ENCODE assay signal across 29 mouse cellular contexts in the genomic region with DNA sequence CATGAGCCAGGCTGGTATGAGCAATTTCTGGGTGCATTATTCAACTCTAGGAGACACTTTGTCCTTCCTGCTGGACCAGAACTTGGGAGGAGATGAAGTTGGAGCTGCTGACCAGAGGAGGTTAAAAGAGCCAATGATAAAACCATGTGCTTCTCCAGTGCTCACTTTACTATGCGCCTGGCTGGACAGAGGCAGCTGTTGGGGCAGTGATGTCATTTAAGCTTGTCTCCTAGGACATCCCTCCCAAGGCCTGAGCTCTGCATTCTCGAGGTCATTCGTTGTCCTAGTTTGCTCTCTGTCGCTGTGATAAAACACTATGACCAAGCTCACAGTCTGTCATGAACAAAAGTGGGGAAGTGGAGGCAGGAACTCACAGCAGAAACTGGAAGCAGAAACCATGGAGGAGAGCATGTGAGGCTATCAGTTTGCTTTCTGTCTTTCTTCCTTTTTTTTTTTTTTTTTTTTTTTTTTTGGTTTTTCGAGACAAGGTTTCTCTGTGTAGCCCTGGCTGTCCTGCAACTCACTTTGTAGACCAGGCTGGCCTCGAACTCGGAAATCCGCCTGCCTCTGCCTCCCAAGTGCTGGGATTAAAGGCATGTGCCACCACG. TPM values are rescaled to one million over a fixed set of nuclear protein-coding genes. Genes with fewer than 3 reads are reported as not detected.
"Had no signal": no experiment of that assay in that cellular context is flagged by ENCODE, and none has a peak within 500 bp of the region (broad histone marks: within the 10 kb centered on the region; RNA-seq: fewer than 3 reads in every experiment).

No protein-coding gene starts in this region.

- H3K27me3 ChIP-seq: liver, embryonic 15.5 days; lung, embryonic 15.5 days; neural tube, embryonic 13.5 days; stomach, embryonic 15.5 days had no signal

- H3K4me2 ChIP-seq: liver, embryonic 11.5 days; liver, embryonic 15.5 days; lung, embryonic 15.5 days; midbrain, embryonic 11.5 days; neural tube, embryonic 13.5 days; stomach, embryonic 15.5 days had no signal

- H3K27ac ChIP-seq: kidney, postnatal 0 days; left cerebral cortex, adult 2 months; liver, embryonic 15.5 days; lung, embryonic 15.5 days; neural tube, embryonic 13.5 days; stomach, embryonic 15.5 days had no signal

- H3K4me3 ChIP-seq: left cerebral cortex, adult 2 months; liver, embryonic 15.5 days; lung, embryonic 15.5 days; neural tube, embryonic 13.5 days; stomach, embryonic 15.5 days had no signal

- DNase-seq: layer of hippocampus, postnatal 36 days; lung, adult 18-20 months; lung, postnatal 10 days; lung, postnatal 4 days; midbrain, embryonic 14.5 days; retina, postnatal 1 day; right cerebral cortex, postnatal 25 days; spleen, adult 18-20 months; thymus, adult 18-20 months; thymus, postnatal 36 days had no signal

- H3K36me3 ChIP-seq: liver, embryonic 15.5 days; lung, embryonic 15.5 days; neural tube, embryonic 13.5 days; stomach, embryonic 15.5 days had no signal

- H3K9ac ChIP-seq: liver, embryonic 15.5 days; lung, embryonic 15.5 days; neural tube, embryonic 13.5 days; stomach, embryonic 15.5 days had no signal

- H3K9me3 ChIP-seq: liver, embryonic 15.5 days; lung, embryonic 15.5 days; neural tube, embryonic 13.5 days; stomach, embryonic 15.5 days had no signal

- H3K4me1 ChIP-seq: liver, embryonic 15.5 days; lung, embryonic 15.5 days; neural tube, embryonic 13.5 days; stomach, embryonic 15.5 days had no signal

RNA-seq across cellular contexts. Expression of gene Pla2g4d, which starts 2.6 kb away (rescaled TPM):
- total RNA-seq: layer of hippocampus, adult 8-10 months; layer of hippocampus, postnatal 36 days; left cerebral cortex, adult 2 months; megakaryocyte progenitor cell, adult 5-6 weeks; megakaryocyte-erythroid progenitor cell, adult 5-6 weeks; neutrophil, adult 5-6 weeks had no signal
- polyA plus RNA-seq: kidney, embryonic 14.5 days; liver, embryonic 11.5 days; liver, embryonic 15.5 days; lung, embryonic 15.5 days; midbrain, embryonic 14.5 days; stomach, embryonic 15.5 days; urinary bladder, adult 2 months had no signal

RNA-seq across cellular contexts. Expression of gene Pla2g4f, which starts 22.4 kb away (rescaled TPM):
- total RNA-seq: layer of hippocampus, adult 8-10 months; layer of hippocampus, postnatal 10 days; layer of hippocampus, postnatal 36 days; left cerebral cortex, adult 2 months; left cerebral cortex, postnatal 10 days; left cerebral cortex, postnatal 36 days; megakaryocyte progenitor cell, adult 5-6 weeks; megakaryocyte-erythroid progenitor cell, adult 5-6 weeks had no signal
- polyA plus RNA-seq: kidney, embryonic 14.5 days; limb, embryonic 11.5 days; liver, embryonic 15.5 days; midbrain, embryonic 11.5 days; midbrain, embryonic 14.5 days; midbrain, postnatal 0 days; neural tube, embryonic 13.5 days had no signal

RNA-seq across cellular contexts. Expression of gene Pla2g4e, which starts 46.4 kb away (rescaled TPM):
- total RNA-seq: megakaryocyte progenitor cell, adult 5-6 weeks; megakaryocyte-erythroid progenitor cell, adult 5-6 weeks; neutrophil, adult 5-6 weeks had no signal
- polyA plus RNA-seq: kidney, embryonic 14.5 days; kidney, postnatal 0 days; limb, embryonic 11.5 days; liver, embryonic 11.5 days; liver, embryonic 15.5 days had no signal
